22 mouse cellular contexts compared by ENCODE assay signal in the genomic region with DNA sequence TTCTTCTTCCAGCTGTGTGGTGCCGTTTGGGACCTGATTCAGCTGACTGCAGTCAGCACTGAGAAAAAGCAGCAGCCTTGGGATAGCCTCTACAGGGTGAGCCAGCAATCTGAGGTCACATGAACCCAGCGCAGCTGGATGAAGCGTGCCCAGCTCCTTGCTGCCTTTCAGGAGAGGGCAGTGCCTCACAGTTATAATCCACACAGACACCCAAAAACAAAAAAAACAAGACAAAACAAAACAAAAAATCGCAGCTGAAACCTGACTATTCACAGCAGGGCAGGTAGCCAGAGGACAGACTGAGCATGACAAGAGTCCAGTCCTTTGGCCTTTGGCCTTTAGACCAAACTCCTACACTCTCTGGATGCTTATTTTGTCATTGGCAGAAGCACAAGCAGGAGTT. TPM values are rescaled to one million over a fixed set of nuclear protein-coding genes. Genes with fewer than 3 reads are reported as not detected.
DNase-seq lines count a peak whose midpoint lies in the region; ATAC-seq and TF ChIP-seq lines count a peak whose summit lies in the region.
"Had no signal": no experiment of that assay in that cellular context is flagged by ENCODE, and none has a peak within 500 bp of the region (broad histone marks: within the 10 kb centered on the region; RNA-seq: fewer than 3 reads in every experiment).

A gene (minus strand): TSS at position 309 of the 403 bp plus-strand sequence.

- H3K4me3 ChIP-seq in liver, postnatal 0 days (ENCODE audit: low read depth, low read length) = peak within 1 kb of the TSS; percentile 43
- H3K4me3 ChIP-seq: embryonic facial prominence, embryonic 13.5 days; hindbrain, embryonic 13.5 days; limb, embryonic 12.5 days; lung, embryonic 15.5 days had no signal

- peak; percentile 78 for ATAC-seq in liver, postnatal 0 days
- ATAC-seq: inflammation-experienced regulatory T-cells, adult 6 months had no signal

- TF ChIP-seq CTCF in liver, postnatal 0 days (IDR thresholded peaks at IDR 0.05; ENCODE audit: low read depth) = no peak

- TF ChIP-seq EP300 in liver, postnatal 0 days (IDR thresholded peaks at IDR 0.05; ENCODE audit: low read depth) = peak; percentile 61

- peak within 1 kb of the TSS; percentile 67 for H3K9ac ChIP-seq in liver, postnatal 0 days (replicated peaks)
- H3K9ac ChIP-seq: embryonic facial prominence, embryonic 13.5 days; hindbrain, embryonic 13.5 days; limb, embryonic 12.5 days; lung, embryonic 15.5 days had no signal

- H3K27me3 ChIP-seq in liver, postnatal 0 days (ENCODE audit: insufficient read depth, low read length) = no peaks in the 10 kb centered on the region
- H3K27me3 ChIP-seq: embryonic facial prominence, embryonic 13.5 days; hindbrain, embryonic 13.5 days; limb, embryonic 12.5 days; lung, embryonic 15.5 days had no signal

- peak within 1 kb of the TSS; percentile 55 for H3K4me2 ChIP-seq in liver, postnatal 0 days (ENCODE audit: low read depth, low read length)
- H3K4me2 ChIP-seq: embryonic facial prominence, embryonic 13.5 days; heart, embryonic 11.5 days; hindbrain, embryonic 13.5 days; limb, embryonic 12.5 days; lung, embryonic 15.5 days; midbrain, embryonic 11.5 days had no signal

- H3K36me3 ChIP-seq in liver, postnatal 0 days (replicated peaks; ENCODE audit: insufficient read depth, low read length) = no peaks in the 10 kb centered on the region
- H3K36me3 ChIP-seq: embryonic facial prominence, embryonic 13.5 days; hindbrain, embryonic 13.5 days; limb, embryonic 12.5 days; lung, embryonic 15.5 days had no signal

- 50% methylated on average over 4 of the region's 4 CpGs for WGBS in liver, postnatal 0 days (ENCODE audit: insufficient replicate concordance)

- peak; percentile 53 for DNase-seq in kidney, adult 11 months
- DNase-seq in kidney, postnatal 4 days = no peak
- no peak for DNase-seq in gonadal fat pad, adult 2 months (ENCODE audit: low read depth)
- DNase-seq in kidney, postnatal 36 days = peak; percentile 65 to 67
- DNase-seq in liver, postnatal 0 days = peak; percentile 43
- DNase-seq in right cerebral cortex, postnatal 36 days (ENCODE audit: low spot score in 2 of 2) = no peak
- no peak for DNase-seq in thymus, postnatal 10 days (ENCODE audit: low spot score in 2 of 2)
- DNase-seq: adrenal gland, adult 8-10 months; B cell, adult 2 months; cerebellum, adult 11 months; cerebellum, postnatal 14 days; heart, postnatal 14 days; lung, postnatal 4 days; thymus, postnatal 36 days had no signal

- H3K4me1 ChIP-seq in liver, postnatal 0 days (ENCODE audit: insufficient read depth) = peaks cover 4% of the 10 kb centered on the region; the same call in 1 of the 2 replicates
- H3K4me1 ChIP-seq: embryonic facial prominence, embryonic 13.5 days; hindbrain, embryonic 13.5 days; limb, embryonic 12.5 days; lung, embryonic 15.5 days had no signal

- no peaks in the 10 kb centered on the region for H3K9me3 ChIP-seq in liver, postnatal 0 days (ENCODE audit: low read length)
- H3K9me3 ChIP-seq: embryonic facial prominence, embryonic 13.5 days; hindbrain, embryonic 13.5 days; limb, embryonic 12.5 days; lung, embryonic 15.5 days had no signal

- peak within 1 kb of the TSS; percentile 95 for H3K27ac ChIP-seq in liver, postnatal 0 days (ENCODE audit: low read depth)
- H3K27ac ChIP-seq: embryonic facial prominence, embryonic 13.5 days; hindbrain, embryonic 13.5 days; limb, embryonic 12.5 days; lung, embryonic 15.5 days had no signal

RNA-seq across cellular contexts. Expression of the gene that starts here (rescaled TPM):
- 5.6 and 19.9 TPM in 2 replicates for polyA plus RNA-seq in gonadal fat pad, adult 2 months (2012; rRNA removed)
- polyA plus RNA-seq in liver, postnatal 0 days (2015; fragmentation: Nextera tagmentation; extraction: Ambion mirVana) = 90.8 and 92.7 TPM in 2 replicates
- polyA plus RNA-seq: brain, embryonic 14.5 days; embryonic facial prominence, embryonic 13.5 days; inflammation-experienced regulatory T-cells, adult 6 months; limb, embryonic 12.5 days had no signal

Comparison
In these comparisons a context has a peak if more than half of its experiments do, and no peak if none do; other contexts are left out.
1. DNase-seq: peak in kidney, adult 11 months (single experiment), kidney, postnatal 36 days (2 of 2) and liver, postnatal 0 days (single experiment); none in kidney, postnatal 4 days (0 of 2), gonadal fat pad, adult 2 months (single experiment), right cerebral cortex, postnatal 36 days (0 of 2) and thymus, postnatal 10 days (0 of 2).